Mouse (Mus musculus): ENCODE data around the gene Hipk1. TPM values are rescaled to one million over a fixed set of nuclear protein-coding genes. Genes with fewer than 3 reads are reported as not detected.

Gene Hipk1
- polyA plus RNA-seq, 1 experiment from 2014 or later, result 16.4 TPM

GRCm38 (mm10) chr3:103787225-103787624 lies 4.1 kb downstream of the Hipk1 start:
- H3K27ac ChIP-seq (ENCODE audit: low read length), result peak overlapping the region; percentile 64
- ATAC-seq (ENCODE audit: low read depth), result no peak
- H3K4me3 ChIP-seq (ENCODE audit: low read depth, low read length), result peak overlapping the region; percentile 25; the same call in 1 of the 2 replicates
- no peaks in the 10 kb centered on the region for H3K9me3 ChIP-seq (replicated peaks; ENCODE audit: control insufficient read depth, low read length)
- H3K36me3 ChIP-seq (ENCODE audit: control insufficient read depth, insufficient read depth), result peaks cover 2% of the 10 kb centered on the region; the same call in 1 of the 2 replicates
- WGBS (ENCODE audit: insufficient replicate concordance), result 42% methylated on average over 7 of the region's 7 CpGs
- peaks cover 62% of the 10 kb centered on the region for H3K4me1 ChIP-seq (ENCODE audit: control insufficient read depth, low read depth, low read length)
- H3K27me3 ChIP-seq (ENCODE audit: control insufficient read depth, insufficient read depth, low read depth, low read length), result no peaks in the 10 kb centered on the region
- peak overlapping the region; percentile 43 for H3K4me2 ChIP-seq (ENCODE audit: low read depth, low read length)
- H3K9ac ChIP-seq (ENCODE audit: low read depth, low read length), result no peak overlapping the region

GRCm38 (mm10) chr3:103782844-103783609 lies 8.3 kb downstream of the Hipk1 start:
- H3K4me3 ChIP-seq (ENCODE audit: low read depth, low read length), result no peak overlapping the region
- WGBS (ENCODE audit: insufficient replicate concordance), result 41% methylated on average over 4 of the region's 4 CpGs
- no peak for ATAC-seq (ENCODE audit: low read depth)
- no peak overlapping the region for H3K9ac ChIP-seq (ENCODE audit: low read depth, low read length)
- peaks cover 53% of the 10 kb centered on the region for H3K4me1 ChIP-seq (ENCODE audit: control insufficient read depth, low read depth, low read length)
- H3K4me2 ChIP-seq (ENCODE audit: low read depth, low read length), result no peak overlapping the region
- no peaks in the 10 kb centered on the region for H3K27me3 ChIP-seq (ENCODE audit: control insufficient read depth, insufficient read depth, low read depth, low read length)
- H3K36me3 ChIP-seq (ENCODE audit: control insufficient read depth, insufficient read depth), result peaks cover 5% of the 10 kb centered on the region
- peak overlapping the region; percentile 38; the same call in 1 of the 2 replicates for H3K27ac ChIP-seq (ENCODE audit: low read length)
- H3K9me3 ChIP-seq (replicated peaks; ENCODE audit: control insufficient read depth, low read length), result no peaks in the 10 kb centered on the region

GRCm38 (mm10) chr3:103780777-103781176 lies 10.6 kb downstream of the Hipk1 start:
- whole genome bisulfite sequencing (ENCODE audit: insufficient replicate concordance), result 76% methylated on average over 5 of the region's 5 CpGs
- Histone ChIP-seq H3K36me3 (ENCODE audit: control insufficient read depth, insufficient read depth) (peaks cover 21% of the 10 kb centered on the region), H3K4me2 (ENCODE audit: low read depth, low read length) (no peak overlapping the region), H3K4me1 (ENCODE audit: control insufficient read depth, low read depth, low read length) (peaks cover 37% of the 10 kb centered on the region), H3K4me3 (ENCODE audit: low read depth, low read length) (no peak overlapping the region), H3K27me3 (ENCODE audit: control insufficient read depth, insufficient read depth, low read depth, low read length) (no peaks in the 10 kb centered on the region), H3K9me3 (replicated peaks; ENCODE audit: control insufficient read depth, low read length) (no peaks in the 10 kb centered on the region), H3K9ac (ENCODE audit: low read depth, low read length) (no peak overlapping the region), H3K27ac (ENCODE audit: low read length) (no peak overlapping the region)
- ATAC-seq (ENCODE audit: low read depth), result no peak

- no peak overlapping the region for H3K4me2 ChIP-seq (ENCODE audit: low read depth, low read length)
- H3K27ac ChIP-seq (ENCODE audit: low read length), result no peak overlapping the region
- peaks cover 36% of the 10 kb centered on the region for H3K4me1 ChIP-seq (ENCODE audit: control insufficient read depth, low read depth, low read length)
- peaks cover 26% of the 10 kb centered on the region for H3K36me3 ChIP-seq (ENCODE audit: control insufficient read depth, insufficient read depth)
- 71% methylated on average over 3 of the region's 3 CpGs for WGBS (ENCODE audit: insufficient replicate concordance)
- H3K9me3 ChIP-seq (replicated peaks; ENCODE audit: control insufficient read depth, low read length), result no peaks in the 10 kb centered on the region
- H3K9ac ChIP-seq (ENCODE audit: low read depth, low read length), result no peak overlapping the region
- no peak for ATAC-seq (ENCODE audit: low read depth)
- H3K4me3 ChIP-seq (ENCODE audit: low read depth, low read length), result no peak overlapping the region
- no peaks in the 10 kb centered on the region for H3K27me3 ChIP-seq (ENCODE audit: control insufficient read depth, insufficient read depth, low read depth, low read length)
Measured at GRCm38 (mm10) chr3:103780271-103780670, 11.1 kb downstream of the Hipk1 start.

GRCm38 (mm10) chr3:103779183-103779582 lies 12.2 kb downstream of the Hipk1 start:
- no peak overlapping the region for H3K9ac ChIP-seq (ENCODE audit: low read depth, low read length)

GRCm38 (mm10) chr3:103778660-103779059 lies 12.7 kb downstream of the Hipk1 start:
- Histone ChIP-seq H3K27ac (ENCODE audit: low read length) (no peak overlapping the region), H3K4me3 (ENCODE audit: low read depth, low read length) (no peak overlapping the region), H3K9me3 (replicated peaks; ENCODE audit: control insufficient read depth, low read length) (no peaks in the 10 kb centered on the region), H3K4me2 (ENCODE audit: low read depth, low read length) (no peak overlapping the region), H3K9ac (ENCODE audit: low read depth, low read length) (no peak overlapping the region), H3K4me1 (ENCODE audit: control insufficient read depth, low read depth, low read length) (peaks cover 20% of the 10 kb centered on the region), H3K36me3 (ENCODE audit: control insufficient read depth, insufficient read depth) (peaks cover 36% of the 10 kb centered on the region), H3K27me3 (ENCODE audit: control insufficient read depth, insufficient read depth, low read depth, low read length) (no peaks in the 10 kb centered on the region)
- no peak for ATAC-seq (ENCODE audit: low read depth)
- WGBS (ENCODE audit: insufficient replicate concordance), result 59% methylated on average over 6 of the region's 6 CpGs

More at GRCm38 (mm10) chr3:103779183-103779582, 12.2 kb downstream of the Hipk1 start:
- no peak overlapping the region for H3K4me3 ChIP-seq (ENCODE audit: low read depth, low read length)
- no peaks in the 10 kb centered on the region for H3K9me3 ChIP-seq (replicated peaks; ENCODE audit: control insufficient read depth, low read length)
- H3K27ac ChIP-seq (ENCODE audit: low read length), result no peak overlapping the region
- peaks cover 31% of the 10 kb centered on the region for H3K36me3 ChIP-seq (ENCODE audit: control insufficient read depth, insufficient read depth)
- WGBS (ENCODE audit: insufficient replicate concordance), result 42% methylated on average over 7 of the region's 7 CpGs
- ATAC-seq (ENCODE audit: low read depth), result no peak
- no peaks in the 10 kb centered on the region for H3K27me3 ChIP-seq (ENCODE audit: control insufficient read depth, insufficient read depth, low read depth, low read length)
- H3K4me2 ChIP-seq (ENCODE audit: low read depth, low read length), result no peak overlapping the region
- peaks cover 26% of the 10 kb centered on the region for H3K4me1 ChIP-seq (ENCODE audit: control insufficient read depth, low read depth, low read length)

GRCm38 (mm10) chr3:103777940-103778339 lies 13.4 kb downstream of the Hipk1 start:
- 76% methylated on average over 11 of the region's 11 CpGs for WGBS (ENCODE audit: insufficient replicate concordance)
- H3K4me3 ChIP-seq (ENCODE audit: low read depth, low read length), result no peak overlapping the region
- H3K27me3 ChIP-seq (ENCODE audit: control insufficient read depth, insufficient read depth, low read depth, low read length), result no peaks in the 10 kb centered on the region
- H3K9me3 ChIP-seq (replicated peaks; ENCODE audit: control insufficient read depth, low read length), result no peaks in the 10 kb centered on the region
- H3K36me3 ChIP-seq (ENCODE audit: control insufficient read depth, insufficient read depth), result peaks cover 42% of the 10 kb centered on the region
- H3K4me2 ChIP-seq (ENCODE audit: low read depth, low read length), result no peak overlapping the region
- no peak overlapping the region for H3K27ac ChIP-seq (ENCODE audit: low read length)
- no peak for ATAC-seq (ENCODE audit: low read depth)
- H3K4me1 ChIP-seq (ENCODE audit: control insufficient read depth, low read depth, low read length), result peaks cover 18% of the 10 kb centered on the region
- no peak overlapping the region for H3K9ac ChIP-seq (ENCODE audit: low read depth, low read length)

- Histone ChIP-seq H3K27me3 (ENCODE audit: control insufficient read depth, insufficient read depth, low read depth, low read length) (no peaks in the 10 kb centered on the region), H3K27ac (ENCODE audit: low read length) (no peak overlapping the region), H3K4me3 (ENCODE audit: low read depth, low read length) (no peak overlapping the region), H3K36me3 (ENCODE audit: control insufficient read depth, insufficient read depth) (peaks cover 65% of the 10 kb centered on the region), H3K9me3 (replicated peaks; ENCODE audit: control insufficient read depth, low read length) (no peaks in the 10 kb centered on the region), H3K4me1 (ENCODE audit: control insufficient read depth, low read depth, low read length) (peaks cover 5% of the 10 kb centered on the region), H3K4me2 (ENCODE audit: low read depth, low read length) (no peak overlapping the region), H3K9ac (ENCODE audit: low read depth, low read length) (no peak overlapping the region)
- ATAC-seq (ENCODE audit: low read depth), result no peak
- WGBS (ENCODE audit: insufficient replicate concordance), result 84% methylated on average over 15 of the region's 15 CpGs
Measured at GRCm38 (mm10) chr3:103774009-103774408, 17.4 kb downstream of the Hipk1 start.

- no peak overlapping the region for H3K4me2 ChIP-seq (ENCODE audit: low read depth, low read length)
- ATAC-seq (ENCODE audit: low read depth), result no peak
- 72% methylated on average over 3 of the region's 3 CpGs for WGBS (ENCODE audit: insufficient replicate concordance)
- peaks cover 3% of the 10 kb centered on the region for H3K4me1 ChIP-seq (ENCODE audit: control insufficient read depth, low read depth, low read length)
- H3K9me3 ChIP-seq (replicated peaks; ENCODE audit: control insufficient read depth, low read length), result no peaks in the 10 kb centered on the region
- H3K9ac ChIP-seq (ENCODE audit: low read depth, low read length), result no peak overlapping the region
- no peak overlapping the region for H3K4me3 ChIP-seq (ENCODE audit: low read depth, low read length)
- H3K36me3 ChIP-seq (ENCODE audit: control insufficient read depth, insufficient read depth), result peaks cover 69% of the 10 kb centered on the region
- 0 out of 2 replicates have a peak overlapping the region, but pooled peaks have one; percentile 8 for H3K27ac ChIP-seq (ENCODE audit: low read length)
- no peaks in the 10 kb centered on the region for H3K27me3 ChIP-seq (ENCODE audit: control insufficient read depth, insufficient read depth, low read depth, low read length)
Measured at GRCm38 (mm10) chr3:103773508-103773907, 17.9 kb downstream of the Hipk1 start.
